Mouse (Mus musculus) hindbrain, postnatal 0 days (tissue): Measurements from ENCODE around the gene Gm20458. TPM values are rescaled to one million over a fixed set of nuclear protein-coding genes. Genes with fewer than 3 reads are reported as not detected.

Experiments
- ATAC-seq: fragments of 200-750 bp; cut with Nextera tagmentation; 2 replicates; pipeline ENCODE4 v1.8.0; 2017; ENCODE audit warnings: mild to moderate bottlenecking, moderate TSS enrichment, moderate library complexity
- DNase-seq: peaks from one replicate; pipeline ENCODE4 v3.0.0-alpha.2; 2015; ENCODE audit warnings: low spot score
- H3K27ac ChIP-seq: fragments of 300-500 bp; sonication (generic); 2 replicates; pipeline ENCODE4 v1.5.1; 2014; ENCODE audit warnings: mild to moderate bottlenecking
- H3K27me3 ChIP-seq: fragments of 300-500 bp; sonication (generic); 2 replicates; pipeline ENCODE4 v1.6.1; 2014; ENCODE audit warnings: low read length, mixed read lengths; ENCODE audit not compliant: insufficient read depth
- H3K36me3 ChIP-seq: fragments of 300-500 bp; sonication (generic); 2 replicates; pipeline ENCODE4 v1.6.1; 2014; ENCODE audit warnings: low read length, mixed read lengths; ENCODE audit not compliant: insufficient read depth
- H3K4me1 ChIP-seq: fragments of 300-500 bp; sonication (generic); 2 replicates; pipeline ENCODE4 v1.6.1; 2014; ENCODE audit warnings: antibody characterized with exemption, low read length, mixed read lengths; ENCODE audit not compliant: insufficient read depth
- H3K4me2 ChIP-seq: fragments of 300-500 bp; sonication (generic); 2 replicates; pipeline ENCODE4 v1.6.1; 2014; ENCODE audit warnings: low read depth, mild to moderate bottlenecking, low read length, moderate library complexity, mixed read lengths
- H3K4me3 ChIP-seq: fragments of 300-500 bp; sonication (generic); 2 replicates; pipeline ENCODE4 v1.5.1; 2014; ENCODE audit warnings: low read length
- H3K9ac ChIP-seq: fragments of 300-500 bp; sonication (generic); replicated peaks from 2 replicates; pipeline ENCODE4 v1.6.1; 2014; ENCODE audit warnings: mild to moderate bottlenecking, low read length, moderate library complexity, mixed read lengths
- H3K9me3 ChIP-seq: fragments of 300-500 bp; sonication (generic); 2 replicates; pipeline ENCODE4 v1.6.1; 2016; ENCODE audit warnings: low read length, mixed read lengths
- CTCF ChIP-seq: IDR thresholded peaks from 2 replicates; pipeline ENCODE4 v1.5.1; 2016; ENCODE audit warnings: antibody characterized with exemption, control low read depth, low read depth
- WGBS: fragments of 180-500 bp; shearing (Covaris S2); extraction: QIAGEN DNeasy Blood & Tissue Kit; methylation state at CpG from one replicate; pipeline ENCODE4 v1.1.7; 2014; 5-methylcytosine and 5-hydroxymethylcytosine counted together
- polyA plus RNA-seq: library from polyadenylated mRNA; unstranded; fragments of >200 nt; fragmentation: Nextera tagmentation; extraction: Ambion mirVana; gene quantifications from 2 replicates; pipeline ENCODE4 v1.2.1, GENCODE M21; 2015
- total RNA-seq: library from RNA; depleted of rRNA; stranded (reverse); fragments of >200 nt; gene quantifications from 2 replicates; pipeline ENCODE4 v1.2.3, GENCODE M21; 2014

Gene Gm20458
- total and polyA plus RNA-seq, 2 experiments from 2014 or later = 9.6 to 34.4 TPM

- Histone ChIP-seq H3K27ac (no peak overlapping the region), H3K9ac (no peak overlapping the region), H3K9me3 (no peaks in the 10 kb centered on the region), H3K4me3 (no peak overlapping the region), H3K36me3 (no peaks in the 10 kb centered on the region), H3K27me3 (0 out of 2 replicates have a peak, but pooled peaks cover 3% of the 10 kb centered on the region), H3K4me2 (no peak overlapping the region), H3K4me1 (no peaks in the 10 kb centered on the region)
- DNase-seq (peak; percentile 44), ATAC-seq (peak; percentile 45; the same call in 1 of the 2 replicates)
- 30% methylated on average over 10 of the region's 10 CpGs for WGBS
- TF ChIP-seq CTCF = peak; percentile 76
These were observed 56.9 kb downstream of the Gm20458 start for GRCm38 (mm10) chr2:164517485-164518221.

- Histone ChIP-seq H3K9ac (no peak overlapping the region), H3K36me3 (no peaks in the 10 kb centered on the region), H3K27me3 (0 out of 2 replicates have a peak, but pooled peaks cover 3% of the 10 kb centered on the region), H3K27ac (no peak overlapping the region), H3K4me2 (no peak overlapping the region), H3K9me3 (0 out of 2 replicates have a peak, but pooled peaks cover 2% of the 10 kb centered on the region), H3K4me1 (no peaks in the 10 kb centered on the region), H3K4me3 (no peak overlapping the region)
- 49% methylated on average over 11 of the region's 11 CpGs for WGBS
- TF ChIP-seq CTCF = no peak
- no peak for ATAC-seq
- no peak for DNase-seq
These were observed 57.8 kb downstream of the Gm20458 start for GRCm38 (mm10) chr2:164518266-164519170.

GRCm38 (mm10) chr2:164519171-164519526 is 58.4 kb downstream of the Gm20458 start:
- Histone ChIP-seq H3K4me1 (no peaks in the 10 kb centered on the region), H3K27me3 (0 out of 2 replicates have a peak, but pooled peaks cover 3% of the 10 kb centered on the region), H3K27ac (no peak overlapping the region), H3K36me3 (no peaks in the 10 kb centered on the region), H3K4me2 (no peak overlapping the region), H3K4me3 (no peak overlapping the region), H3K9ac (no peak overlapping the region), H3K9me3 (0 out of 2 replicates have a peak, but pooled peaks cover 2% of the 10 kb centered on the region)
- no peak for ATAC-seq
- no peak for DNase-seq
- WGBS = 79% methylated on average over 6 of the region's 6 CpGs
- TF ChIP-seq CTCF = no peak

GRCm38 (mm10) chr2:164520782-164521181 is 60.0 kb downstream of the Gm20458 start:
- DNase-seq = peak; percentile 58

GRCm38 (mm10) chr2:164521841-164522240 is 61.1 kb downstream of the Gm20458 start:
- WGBS = 11% methylated on average over 11 of the region's 11 CpGs
- Histone ChIP-seq H3K36me3 (no peaks in the 10 kb centered on the region), H3K9ac (no peak overlapping the region), H3K4me3 (no peak overlapping the region), H3K4me2 (peak overlapping the region; percentile 23; the same call in 1 of the 2 replicates), H3K27me3 (0 out of 2 replicates have a peak, but pooled peaks cover 3% of the 10 kb centered on the region), H3K4me1 (no peaks in the 10 kb centered on the region), H3K9me3 (0 out of 2 replicates have a peak, but pooled peaks cover 2% of the 10 kb centered on the region), H3K27ac (no peak overlapping the region)
- TF ChIP-seq CTCF = no peak
- DNase-seq = no peak
- no peak for ATAC-seq

More at GRCm38 (mm10) chr2:164520782-164521181, 60.0 kb downstream of the Gm20458 start:
- no peak overlapping the region for H3K4me2 ChIP-seq
- WGBS = 18% methylated on average over 3 of the region's 3 CpGs
- H3K27ac ChIP-seq = no peak overlapping the region
- peak; percentile 77 for TF ChIP-seq CTCF
- no peaks in the 10 kb centered on the region for H3K4me1 ChIP-seq
- 0 out of 2 replicates have a peak, but pooled peaks have one; percentile 51 for ATAC-seq
- 0 out of 2 replicates have a peak, but pooled peaks cover 2% of the 10 kb centered on the region for H3K9me3 ChIP-seq
- H3K4me3 ChIP-seq = no peak overlapping the region
- H3K9ac ChIP-seq = no peak overlapping the region
- H3K27me3 ChIP-seq = 0 out of 2 replicates have a peak, but pooled peaks cover 3% of the 10 kb centered on the region
- H3K36me3 ChIP-seq = no peaks in the 10 kb centered on the region

- Histone ChIP-seq H3K36me3 (no peaks in the 10 kb centered on the region), H3K9me3 (0 out of 2 replicates have a peak, but pooled peaks cover 2% of the 10 kb centered on the region), H3K27ac (no peak overlapping the region), H3K4me2 (no peak overlapping the region), H3K4me1 (no peaks in the 10 kb centered on the region), H3K9ac (no peak overlapping the region), H3K4me3 (no peak overlapping the region), H3K27me3 (0 out of 2 replicates have a peak, but pooled peaks cover 3% of the 10 kb centered on the region)
- no peak for DNase-seq
- 42% methylated on average over 8 of the region's 8 CpGs for WGBS
- ATAC-seq = no peak
- TF ChIP-seq CTCF = no peak
These were observed 61.5 kb downstream of the Gm20458 start for GRCm38 (mm10) chr2:164522280-164522679.
